Mouse (Mus musculus): ENCODE measurements around the gene Pcbp3. TPM values are rescaled to one million over a fixed set of nuclear protein-coding genes. Genes with fewer than 3 reads are reported as not detected.
A peak's percentile ranks its signal among the peaks of the same experiment; 100 is the strongest.

The Pcbp3 gene
- polyA plus RNA-seq, 1 experiment from 2014 or later, result 51.1 TPM

DNA sequence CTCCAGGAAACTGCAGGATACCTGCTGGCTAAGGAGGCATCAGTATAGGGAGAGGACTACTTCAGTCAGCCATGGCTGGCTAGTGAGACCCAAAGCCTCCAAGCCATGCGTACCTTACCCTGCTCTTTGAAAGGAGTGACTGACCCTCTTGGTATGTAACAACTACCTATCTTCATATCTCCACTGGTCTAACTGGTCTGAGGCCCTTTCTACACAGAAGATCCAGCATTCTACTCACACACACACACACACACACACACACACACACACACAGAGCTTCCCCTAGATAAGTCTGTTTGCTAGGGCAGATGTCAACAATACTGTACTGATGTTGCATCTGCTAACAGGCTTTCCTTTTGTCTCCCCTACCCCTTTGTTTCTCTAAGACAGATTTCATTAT, 87.3 kb downstream of the Pcbp3 start:
- 100% methylated on average over 1 of the region's 1 CpGs for WGBS
- no peak for ATAC-seq (ENCODE audit: low FRiP score)
- Histone ChIP-seq H3K9ac (no peak overlapping the region), H3K36me3 (replicated peaks) (no peaks in the 10 kb centered on the region), H3K27ac (0 out of 2 replicates have a peak overlapping the region, but pooled peaks have one; percentile 25), H3K27me3 (no peaks in the 10 kb centered on the region), H3K9me3 (no peaks in the 10 kb centered on the region), H3K4me1 (peaks cover 10% of the 10 kb centered on the region), H3K4me2 (no peak overlapping the region), H3K4me3 (replicated peaks) (no peak overlapping the region)

DNA sequence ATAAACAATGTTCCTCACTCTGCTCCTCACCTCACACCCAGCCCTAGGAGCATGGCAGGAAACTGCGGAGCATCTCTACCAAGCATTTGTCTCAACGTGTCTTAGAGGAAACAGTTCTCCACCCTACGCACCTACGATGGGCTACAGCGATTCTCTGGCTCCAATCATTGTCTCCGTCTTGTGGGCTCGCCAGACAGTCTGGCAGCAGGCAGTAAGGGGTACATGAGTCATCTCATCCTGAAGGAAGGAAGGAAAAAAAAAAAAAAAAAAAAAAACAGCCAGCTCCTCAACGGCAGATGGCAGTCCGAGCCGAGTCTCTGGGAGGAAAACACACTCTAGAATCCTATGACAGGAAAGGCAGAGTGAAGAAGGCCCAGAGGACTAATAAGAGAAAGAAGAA, 87.7 kb downstream of the Pcbp3 start:
- Histone ChIP-seq H3K9me3 (no peaks in the 10 kb centered on the region), H3K36me3 (replicated peaks) (no peaks in the 10 kb centered on the region), H3K27me3 (no peaks in the 10 kb centered on the region), H3K4me3 (replicated peaks) (no peak overlapping the region), H3K27ac (no peak overlapping the region), H3K4me2 (no peak overlapping the region), H3K9ac (no peak overlapping the region), H3K4me1 (peaks cover 10% of the 10 kb centered on the region)
- WGBS, result 90% methylated on average over 10 of the region's 10 CpGs
- no peak for ATAC-seq (ENCODE audit: low FRiP score)

DNA sequence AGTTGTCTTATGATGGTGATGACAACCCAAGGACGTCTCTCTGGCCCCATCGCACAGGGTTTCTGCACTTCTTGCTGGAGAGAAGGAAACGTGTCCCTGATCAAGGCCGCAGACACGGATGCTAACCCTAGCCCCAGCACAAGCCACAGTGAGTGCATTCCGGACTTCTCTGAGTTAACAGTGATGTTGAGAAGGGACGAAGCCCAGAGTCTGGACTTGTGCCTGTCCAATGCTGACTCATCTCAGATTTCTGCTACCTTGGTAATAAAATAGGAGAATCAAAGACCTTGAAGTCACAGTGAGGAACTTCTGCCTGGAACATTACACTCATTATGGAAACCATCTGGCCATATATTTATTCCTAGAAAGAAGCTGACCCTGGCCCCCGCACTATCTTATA, 89.0 kb downstream of the Pcbp3 start:
- H3K4me3 ChIP-seq (replicated peaks), result no peak overlapping the region
- ATAC-seq (ENCODE audit: low FRiP score), result no peak
- no peaks in the 10 kb centered on the region for H3K36me3 ChIP-seq (replicated peaks)
- H3K27ac ChIP-seq, result no peak overlapping the region
- no peaks in the 10 kb centered on the region for H3K9me3 ChIP-seq
- peaks cover 10% of the 10 kb centered on the region for H3K4me1 ChIP-seq
- no peak overlapping the region for H3K9ac ChIP-seq
- WGBS, result 90% methylated on average over 8 of the region's 8 CpGs
- no peaks in the 10 kb centered on the region for H3K27me3 ChIP-seq
- H3K4me2 ChIP-seq, result no peak overlapping the region

DNA sequence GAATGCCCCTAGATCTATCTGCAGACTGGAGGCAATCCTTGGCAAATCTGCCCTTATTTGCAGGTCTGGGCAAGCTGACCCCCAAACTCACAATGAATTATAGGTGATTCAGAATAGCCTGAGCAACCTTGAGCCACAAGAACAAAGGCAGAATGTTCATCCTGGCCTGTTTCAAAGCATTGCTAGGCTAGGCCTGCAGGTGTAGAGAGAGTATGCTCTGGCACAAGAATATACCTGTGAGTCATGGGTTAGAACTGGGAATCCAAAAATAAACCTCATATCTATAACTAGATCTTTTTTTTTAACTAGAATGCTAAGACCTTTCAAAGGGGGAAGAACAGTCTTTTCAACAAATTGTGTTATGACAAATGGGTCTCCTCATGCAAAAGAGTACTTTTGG, 95.8 kb downstream of the Pcbp3 start:
- Histone ChIP-seq H3K4me3 (replicated peaks) (no peak overlapping the region), H3K27ac (no peak overlapping the region), H3K4me2 (no peak overlapping the region), H3K27me3 (no peaks in the 10 kb centered on the region), H3K36me3 (replicated peaks) (no peaks in the 10 kb centered on the region), H3K9ac (no peak overlapping the region), H3K9me3 (no peaks in the 10 kb centered on the region), H3K4me1 (no peaks in the 10 kb centered on the region)
- ATAC-seq (ENCODE audit: low FRiP score), result no peak

DNA sequence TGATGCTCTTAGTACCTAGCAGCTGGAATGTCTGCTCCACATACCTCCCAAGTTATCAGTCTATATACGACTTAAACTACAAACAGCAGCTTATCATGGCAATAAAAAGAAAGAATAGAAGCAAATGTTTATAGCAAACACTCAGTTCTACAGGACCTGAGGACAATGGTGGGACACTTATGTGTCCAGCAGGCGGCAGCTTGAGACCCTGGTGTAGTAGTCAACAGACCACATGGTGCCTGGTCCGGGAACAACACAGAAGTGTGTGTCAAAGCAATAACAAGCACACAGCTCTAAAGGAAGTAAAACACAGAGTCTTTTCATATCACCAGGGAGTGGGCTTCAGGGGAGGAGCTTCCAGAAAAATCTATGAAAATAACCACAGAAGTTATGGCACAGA, 100.7 kb downstream of the Pcbp3 start:
- 75% methylated on average over 3 of the region's 3 CpGs for WGBS
- no peaks in the 10 kb centered on the region for H3K9me3 ChIP-seq
- H3K36me3 ChIP-seq (replicated peaks), result no peaks in the 10 kb centered on the region

DNA sequence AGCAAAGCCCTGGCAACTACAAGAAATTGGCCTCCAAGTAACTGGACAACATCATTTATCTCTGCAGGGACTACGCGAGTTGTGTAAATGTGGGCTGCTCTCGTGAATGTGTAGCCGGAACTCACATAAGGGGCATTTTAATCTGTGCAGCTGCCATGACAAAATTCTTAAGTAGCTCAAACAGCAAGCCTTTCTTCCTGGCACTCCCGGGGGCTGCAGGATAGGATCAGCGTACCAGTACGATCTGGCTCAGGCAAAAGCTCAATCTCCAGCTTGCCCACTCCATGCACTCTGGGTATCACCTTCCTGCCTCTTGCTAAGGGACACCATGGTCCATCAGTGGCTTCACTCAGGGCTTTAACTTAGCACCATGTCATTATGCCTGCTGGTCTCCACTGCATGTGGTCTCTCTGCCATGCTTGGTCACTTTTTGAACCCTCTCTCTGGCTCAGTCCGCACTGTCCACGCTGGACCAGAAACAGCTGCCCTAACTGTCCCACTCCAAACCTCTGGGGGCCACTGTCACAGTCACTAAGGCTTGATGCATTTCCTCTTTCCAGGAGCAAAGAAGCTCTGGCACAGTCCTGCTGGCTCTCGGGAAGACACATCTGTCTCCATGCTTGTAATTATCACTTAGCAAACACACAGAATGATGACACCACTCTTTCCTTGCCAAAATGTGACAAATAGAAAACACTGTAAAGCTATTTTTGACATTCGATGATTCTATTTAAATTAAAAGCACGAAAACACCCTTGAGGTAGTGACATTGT, 102.1 kb downstream of the Pcbp3 start:
- Histone ChIP-seq H3K27me3 (no peaks in the 10 kb centered on the region), H3K9ac (no peak overlapping the region), H3K36me3 (replicated peaks) (no peaks in the 10 kb centered on the region), H3K9me3 (no peaks in the 10 kb centered on the region), H3K4me2 (no peak overlapping the region), H3K4me1 (peaks cover 5% of the 10 kb centered on the region), H3K27ac (peak overlapping the region; percentile 19; the same call in 1 of the 2 replicates), H3K4me3 (replicated peaks) (no peak overlapping the region)
- 83% methylated on average over 12 of the region's 12 CpGs for WGBS
- no peak for ATAC-seq (ENCODE audit: low FRiP score)

More for the DNA sequence above, 100.7 kb downstream of the Pcbp3 start:
- Histone ChIP-seq H3K27ac (no peak overlapping the region), H3K4me1 (peaks cover 5% of the 10 kb centered on the region), H3K4me3 (replicated peaks) (no peak overlapping the region), H3K9ac (no peak overlapping the region), H3K4me2 (no peak overlapping the region), H3K27me3 (no peaks in the 10 kb centered on the region)
- ATAC-seq (ENCODE audit: low FRiP score), result no peak

DNA sequence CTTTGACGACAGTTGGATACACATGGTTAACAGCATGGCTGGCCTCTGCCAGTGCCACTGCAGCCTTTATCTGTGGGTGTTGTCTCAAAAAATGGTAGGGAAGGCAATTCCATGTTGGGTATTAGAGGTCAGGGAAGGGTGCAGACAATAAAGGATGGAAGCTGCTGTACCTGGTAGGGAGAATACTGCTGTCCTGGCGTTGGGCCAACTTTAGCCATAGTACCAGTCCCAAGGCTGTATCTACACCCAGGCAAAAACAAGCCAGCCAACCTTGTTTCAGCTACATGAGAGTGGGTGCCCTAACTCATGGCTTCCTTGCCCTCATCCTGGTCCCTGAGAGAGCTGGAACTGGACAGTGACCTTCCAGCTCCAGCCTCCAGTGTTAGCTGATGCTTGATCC, 103.8 kb downstream of the Pcbp3 start:
- 95% methylated on average over 2 of the region's 2 CpGs for WGBS
- Histone ChIP-seq H3K9me3 (no peaks in the 10 kb centered on the region), H3K4me1 (peaks cover 5% of the 10 kb centered on the region), H3K27me3 (no peaks in the 10 kb centered on the region), H3K4me3 (replicated peaks) (no peak overlapping the region), H3K4me2 (no peak overlapping the region), H3K27ac (no peak overlapping the region), H3K9ac (no peak overlapping the region), H3K36me3 (replicated peaks) (no peaks in the 10 kb centered on the region)
- no peak for ATAC-seq (ENCODE audit: low FRiP score)

DNA sequence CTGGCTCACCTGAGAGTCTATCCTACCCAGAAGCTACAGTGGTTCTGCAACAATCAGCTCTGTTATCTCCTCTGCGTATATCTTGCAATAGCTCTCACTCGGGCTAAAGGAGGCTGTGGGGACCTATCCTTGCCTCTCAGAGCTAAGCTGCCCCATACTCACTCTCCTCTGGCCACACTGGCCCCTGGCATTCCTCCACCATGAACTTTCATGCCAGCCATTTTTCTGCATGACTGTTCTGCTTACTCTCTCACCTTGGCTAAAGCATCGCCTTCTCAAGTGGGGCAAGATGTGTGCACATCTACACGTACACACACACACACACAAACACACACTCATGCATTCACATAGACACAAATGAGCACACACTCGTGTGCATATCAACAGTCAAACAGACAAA, 115.2 kb downstream of the Pcbp3 start:
- Histone ChIP-seq H3K27ac (no peak overlapping the region), H3K4me3 (replicated peaks) (no peak overlapping the region), H3K9ac (no peak overlapping the region), H3K4me2 (no peak overlapping the region), H3K9me3 (no peaks in the 10 kb centered on the region), H3K36me3 (replicated peaks) (no peaks in the 10 kb centered on the region), H3K27me3 (no peaks in the 10 kb centered on the region), H3K4me1 (no peaks in the 10 kb centered on the region; the same call in 1 of the 2 replicates)
- 89% methylated on average over 5 of the region's 5 CpGs for WGBS
- no peak for ATAC-seq (ENCODE audit: low FRiP score)

DNA sequence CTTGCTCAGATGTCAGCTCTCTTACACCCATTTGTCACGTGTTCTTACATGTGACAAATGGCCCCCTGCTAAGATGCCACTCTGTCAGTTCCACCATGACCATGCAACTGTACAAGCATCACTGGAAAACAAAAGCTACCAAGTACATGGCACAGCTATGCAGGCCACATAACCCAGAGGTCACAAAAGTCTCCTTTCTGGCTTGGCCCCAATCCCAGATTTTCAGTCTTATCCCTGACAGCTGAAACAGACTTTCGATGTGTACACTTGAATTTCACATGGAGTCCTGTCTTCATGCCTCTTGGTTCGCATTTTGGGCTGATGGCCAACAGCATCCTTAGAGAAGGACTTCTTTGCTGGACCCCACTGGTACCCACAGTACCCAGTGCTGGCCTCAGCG, 116.8 kb downstream of the Pcbp3 start:
- H3K27me3 ChIP-seq, result no peaks in the 10 kb centered on the region
- no peak overlapping the region for H3K4me2 ChIP-seq
- H3K4me1 ChIP-seq, result no peaks in the 10 kb centered on the region; the same call in 1 of the 2 replicates
- H3K36me3 ChIP-seq (replicated peaks), result no peaks in the 10 kb centered on the region
- no peak overlapping the region for H3K4me3 ChIP-seq (replicated peaks)
- no peak for ATAC-seq (ENCODE audit: low FRiP score)
- no peaks in the 10 kb centered on the region for H3K9me3 ChIP-seq
- WGBS, result 88% methylated on average over 4 of the region's 4 CpGs
- no peak overlapping the region for H3K27ac ChIP-seq
- H3K9ac ChIP-seq, result no peak overlapping the region

DNA sequence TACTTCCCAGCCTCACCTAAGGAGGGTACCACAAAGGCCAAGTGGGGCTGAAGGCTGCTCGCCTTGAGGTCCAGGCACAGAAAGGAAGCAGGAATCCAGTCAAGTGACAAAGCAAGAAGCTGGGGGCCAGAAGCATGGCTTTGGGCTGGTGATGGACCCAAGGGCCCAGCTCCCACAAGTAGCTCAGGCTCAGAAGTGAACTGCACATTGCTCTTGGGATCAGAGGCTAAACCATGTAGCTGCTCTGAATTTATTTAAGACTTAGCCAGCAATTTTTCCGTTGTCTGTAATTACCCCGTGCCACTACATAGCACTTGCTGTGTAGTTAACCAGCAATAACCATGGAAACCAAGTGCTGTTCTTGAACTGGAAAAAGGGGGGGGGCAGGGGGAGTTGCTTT, 117.3 kb downstream of the Pcbp3 start:
- H3K4me3 ChIP-seq (replicated peaks), result no peak overlapping the region
- no peaks in the 10 kb centered on the region for H3K9me3 ChIP-seq
- no peak overlapping the region for H3K27ac ChIP-seq
- H3K27me3 ChIP-seq, result no peaks in the 10 kb centered on the region
- H3K4me1 ChIP-seq, result no peaks in the 10 kb centered on the region; the same call in 1 of the 2 replicates
- ATAC-seq (ENCODE audit: low FRiP score), result no peak
- H3K9ac ChIP-seq, result no peak overlapping the region
- 82% methylated on average over 3 of the region's 3 CpGs for WGBS
- no peak overlapping the region for H3K4me2 ChIP-seq
- H3K36me3 ChIP-seq (replicated peaks), result no peaks in the 10 kb centered on the region

DNA sequence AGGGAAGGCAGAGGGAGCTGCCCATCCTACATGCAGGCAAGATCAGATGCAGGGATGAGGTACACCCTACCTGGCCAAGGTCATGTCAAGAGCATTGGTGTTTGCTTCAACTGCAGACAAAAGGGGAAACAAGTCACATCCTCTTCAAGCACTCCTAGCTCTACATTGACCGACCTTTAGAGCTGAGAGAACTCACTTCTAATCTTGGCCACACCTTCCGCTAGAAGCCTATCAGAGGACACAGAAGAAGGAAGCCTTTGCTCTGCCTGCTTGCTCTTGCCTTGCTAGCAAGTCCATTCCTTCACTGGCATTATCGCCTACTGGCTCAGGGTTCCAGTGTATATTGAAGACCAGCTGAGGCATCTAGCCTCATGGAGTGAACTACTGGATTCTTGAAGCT, 119.6 kb downstream of the Pcbp3 start:
- Histone ChIP-seq H3K4me3 (replicated peaks) (no peak overlapping the region), H3K27ac (no peak overlapping the region), H3K9ac (no peak overlapping the region), H3K36me3 (replicated peaks) (no peaks in the 10 kb centered on the region), H3K4me2 (no peak overlapping the region), H3K4me1 (no peaks in the 10 kb centered on the region; the same call in 1 of the 2 replicates), H3K9me3 (no peaks in the 10 kb centered on the region), H3K27me3 (no peaks in the 10 kb centered on the region)
- no peak for ATAC-seq (ENCODE audit: low FRiP score)
- 88% methylated on average over 3 of the region's 3 CpGs for WGBS

DNA sequence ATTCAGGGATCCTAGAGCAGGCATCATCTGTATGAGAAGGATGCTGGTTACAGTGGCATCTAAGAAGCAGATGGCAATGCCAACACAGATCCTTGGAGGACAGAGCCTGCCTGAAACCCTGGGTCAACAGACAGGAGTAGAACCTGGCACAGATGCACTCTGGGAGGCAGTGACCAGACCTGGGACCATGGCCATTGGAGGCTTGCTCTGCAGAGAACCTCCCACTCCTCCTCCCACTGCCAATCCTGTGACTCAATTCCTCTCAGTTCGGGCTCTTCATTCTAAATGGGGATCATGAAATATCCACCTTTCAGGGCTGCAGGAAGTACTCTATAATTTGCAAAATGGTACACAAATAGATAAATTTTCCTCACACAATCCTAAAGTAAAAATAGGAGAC, 120.5 kb downstream of the Pcbp3 start:
- Histone ChIP-seq H3K27ac (no peak overlapping the region), H3K4me3 (replicated peaks) (no peak overlapping the region), H3K9me3 (no peaks in the 10 kb centered on the region), H3K27me3 (no peaks in the 10 kb centered on the region), H3K9ac (no peak overlapping the region), H3K4me1 (no peaks in the 10 kb centered on the region; the same call in 1 of the 2 replicates), H3K4me2 (no peak overlapping the region), H3K36me3 (replicated peaks) (no peaks in the 10 kb centered on the region)
- ATAC-seq (ENCODE audit: low FRiP score), result no peak
- WGBS, result 82% methylated on average over 1 of the region's 1 CpGs

DNA sequence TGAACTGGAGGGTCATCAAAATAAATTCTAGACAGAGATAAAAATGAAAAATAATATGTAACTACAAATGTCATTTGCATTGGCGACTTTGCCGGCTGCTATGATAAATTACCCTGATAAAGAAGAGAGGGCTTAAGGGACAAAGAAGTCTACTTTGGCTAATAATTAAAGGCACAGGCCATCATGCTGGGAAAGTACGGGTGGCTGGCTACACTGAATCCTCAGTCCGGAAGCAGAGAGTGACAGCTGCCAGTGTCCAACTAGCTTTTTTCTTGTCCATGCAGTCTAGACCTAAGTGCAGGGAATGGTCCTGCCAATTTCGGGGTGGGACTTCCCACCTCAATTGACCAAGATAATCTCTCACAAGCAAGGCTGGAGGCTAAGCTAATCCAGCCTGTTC, 121.1 kb downstream of the Pcbp3 start:
- Histone ChIP-seq H3K27me3 (no peaks in the 10 kb centered on the region), H3K27ac (no peak overlapping the region), H3K36me3 (replicated peaks) (no peaks in the 10 kb centered on the region), H3K4me1 (no peaks in the 10 kb centered on the region; the same call in 1 of the 2 replicates), H3K4me2 (no peak overlapping the region), H3K9ac (no peak overlapping the region), H3K9me3 (no peaks in the 10 kb centered on the region), H3K4me3 (replicated peaks) (no peak overlapping the region)
- ATAC-seq (ENCODE audit: low FRiP score), result no peak
- WGBS, result 70% methylated on average over 5 of the region's 5 CpGs
